Mouse (Mus musculus) heart, postnatal 25 days (tissue): ENCODE measurements around the gene Actg2. TPM values are rescaled to one million over a fixed set of nuclear protein-coding genes. Genes with fewer than 3 reads are reported as not detected.
"Not testable (repeated sequence)": the region's sequence is repeated elsewhere in the genome, so short reads cannot be mapped to it uniquely, and the experiment has no call there.

Experiments used
- DNase-seq: peaks from one replicate; pipeline ENCODE4 v3.0.0; 2022; ENCODE audit warnings: low spot score
- intact Hi-C: fragments of 180-260 bp; cut with DNase I; formaldehyde crosslinking; loops from one replicate; pipeline ENCODE4 v1.15.1; 2025
- total RNA-seq, 2 experiments: library from RNA; stranded (reverse); gene quantifications; 2 replicates each; pipeline ENCODE4 v1.2.3; 2021

Gene Actg2
- 1 to 10 TPM; 1.6 to 2.2 TPM for total RNA-seq

DNA sequence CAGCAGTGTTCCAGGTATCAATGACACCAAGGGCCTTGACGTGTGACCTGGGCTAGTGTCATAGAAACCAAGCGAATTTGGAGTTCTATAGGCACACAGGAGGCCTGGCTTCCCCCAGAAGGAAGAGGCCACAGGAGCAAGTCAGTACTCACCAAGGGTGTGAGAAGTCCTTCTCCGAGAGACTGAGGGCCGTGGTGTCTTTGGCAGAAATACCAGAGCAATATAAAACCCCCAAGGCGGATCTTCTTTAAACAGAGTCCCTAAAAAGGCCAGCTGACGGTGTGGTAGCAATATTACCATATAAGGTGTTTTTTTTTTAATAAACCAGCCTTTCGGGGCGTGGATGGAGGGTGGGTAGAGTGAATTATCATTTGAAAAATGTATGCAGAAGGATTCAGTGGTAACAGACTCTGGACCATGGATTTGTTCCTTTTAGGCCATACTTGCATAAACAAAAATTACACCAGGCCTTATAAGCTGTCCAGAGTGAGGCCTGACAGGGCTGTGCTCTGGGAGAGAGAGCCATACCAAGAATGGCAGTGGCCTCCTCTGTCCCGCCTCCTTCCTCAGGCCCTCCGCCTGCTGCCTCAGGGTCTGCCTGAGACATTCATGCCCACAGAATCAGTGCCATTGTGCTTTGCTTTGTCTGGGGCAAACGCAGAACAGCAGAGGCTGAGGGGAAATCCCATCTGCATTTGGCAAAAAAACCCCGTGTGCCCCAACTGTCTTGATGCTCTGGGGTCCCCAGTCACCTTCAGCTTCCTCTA is at the start of gene Actg2:
Gene Actg2 (minus strand): TSS at position 238 of the 767 bp plus-strand sequence.
- no peak for DNase-seq
- intact Hi-C loops: no loop called here

DNA sequence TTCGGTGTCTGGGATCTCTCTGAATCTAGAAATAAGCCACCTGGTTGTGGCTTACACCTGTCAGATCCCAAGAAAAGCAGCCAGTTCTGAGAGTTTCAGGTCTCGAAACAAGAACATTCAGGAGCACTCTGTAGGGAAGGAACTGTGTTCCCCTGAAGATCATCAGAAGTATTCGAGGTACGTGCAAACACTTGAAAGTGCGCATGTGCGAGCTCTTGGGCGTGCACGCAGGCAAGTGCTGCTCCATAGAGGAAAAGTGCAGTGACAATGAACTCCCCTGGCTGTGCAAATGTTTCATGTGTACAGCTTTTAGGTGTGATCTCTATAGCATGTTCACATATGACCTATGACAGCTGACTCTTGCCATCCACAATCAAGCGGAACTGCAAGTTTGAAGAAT is 49.3 kb upstream of the Actg2 start:
- intact Hi-C loops, DNase-seq: not testable (repeated sequence)

DNA sequence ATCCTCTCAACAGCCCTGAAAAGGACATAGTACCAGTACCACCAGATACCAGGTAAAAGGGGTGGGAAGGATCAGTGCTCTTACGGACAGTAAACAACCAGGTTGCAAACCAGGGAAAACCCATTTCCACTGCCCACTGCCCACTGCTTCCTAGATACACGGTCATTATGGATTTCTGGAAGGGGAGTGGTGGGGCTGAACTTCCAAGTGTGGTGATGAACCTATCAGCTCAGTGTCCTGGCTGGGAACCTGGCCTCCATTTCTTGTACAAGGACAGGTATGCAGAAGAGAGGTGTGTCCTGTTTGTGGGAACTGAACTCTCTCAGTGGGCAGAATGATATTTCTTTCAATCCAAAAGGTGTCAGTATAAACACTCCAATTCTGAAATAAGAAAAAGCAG is 47.5 kb upstream of the Actg2 start:
- intact Hi-C loops: loop anchor here (1.0 kb wide), 2 partner anchors 33 to 90 kb away; no protein-coding TSS in a partner anchor
- DNase-seq: no peak

DNA sequence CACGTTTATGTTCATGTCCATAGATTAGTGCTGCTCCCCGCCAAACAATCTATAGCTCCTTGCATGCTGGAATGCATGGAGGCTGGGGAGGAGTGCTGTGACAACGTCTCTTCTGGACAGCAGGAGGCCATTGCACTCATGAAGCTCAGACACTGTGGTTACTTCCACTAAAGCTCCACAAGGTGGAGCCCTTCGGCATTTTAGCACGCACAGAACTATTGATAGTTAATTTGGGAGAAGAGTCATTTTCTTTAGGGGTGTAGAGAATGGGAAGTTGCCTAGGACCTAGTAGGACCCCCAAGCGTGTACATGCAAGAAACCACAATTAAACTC is 46.8 kb upstream of the Actg2 start:
- intact Hi-C loops: loop anchor here (1.0 kb wide), 2 partner anchors 33 to 90 kb away; no protein-coding TSS in a partner anchor
- no peak for DNase-seq

DNA sequence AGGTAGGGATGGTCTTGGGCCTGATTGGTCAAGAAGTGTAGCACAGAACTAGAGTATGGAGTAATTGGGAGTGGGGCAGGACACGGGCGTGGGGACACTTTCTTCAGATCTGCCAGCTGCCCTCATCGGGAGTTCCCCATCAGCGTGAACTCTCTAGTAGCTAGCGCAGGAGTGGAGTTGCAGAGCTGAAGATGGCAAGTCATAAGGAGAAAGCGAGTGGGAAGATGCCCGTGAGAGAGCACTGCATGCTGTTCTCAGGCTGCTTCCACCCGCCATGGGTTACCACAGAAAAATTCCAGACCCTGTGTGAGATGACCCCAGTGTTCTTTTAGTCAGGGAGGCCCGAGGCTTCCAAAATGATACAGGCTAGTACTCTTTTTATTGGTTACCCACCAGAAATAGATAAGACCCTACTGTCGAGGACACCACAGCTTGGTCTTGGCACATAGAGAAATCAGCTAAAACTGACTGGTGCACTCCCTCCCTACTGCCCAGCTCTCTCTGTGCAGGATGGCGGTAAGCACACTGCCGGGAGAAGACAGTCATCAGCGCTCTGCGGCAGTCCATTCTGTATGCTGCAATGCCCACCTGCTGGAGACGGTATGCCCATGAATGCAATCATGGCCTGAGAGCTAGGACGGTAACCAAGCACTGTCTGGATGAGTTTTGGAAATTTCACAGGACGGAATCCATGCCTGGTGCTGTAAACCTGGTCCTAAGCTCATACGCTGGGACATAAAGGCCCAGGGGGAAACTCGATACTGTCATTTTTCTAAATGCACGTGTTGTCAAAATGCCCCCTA is 46.3 kb upstream of the Actg2 start:
- intact Hi-C loops: no loop called here
- no peak for DNase-seq

DNA sequence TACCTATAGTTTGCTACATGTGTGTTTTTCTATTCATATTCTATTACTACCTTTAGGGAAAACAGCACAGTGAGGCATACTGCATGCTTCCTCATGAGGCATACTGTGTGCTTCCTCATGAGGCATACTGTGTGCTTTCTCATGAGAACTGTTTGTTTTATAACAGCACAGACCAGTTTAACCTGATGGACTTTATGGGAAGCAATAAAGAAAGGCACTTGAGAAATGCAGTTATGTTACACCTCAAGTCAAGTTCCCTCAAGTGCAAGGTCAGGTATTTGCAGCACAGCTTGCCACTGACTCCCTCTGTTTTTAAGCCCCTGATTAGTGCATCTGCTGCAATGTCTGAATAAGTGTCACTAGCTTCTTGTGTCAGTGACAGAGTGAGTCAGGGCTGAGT is 41.5 kb upstream of the Actg2 start:
- intact Hi-C loops: no loop called here
- DNase-seq: no peak

DNA sequence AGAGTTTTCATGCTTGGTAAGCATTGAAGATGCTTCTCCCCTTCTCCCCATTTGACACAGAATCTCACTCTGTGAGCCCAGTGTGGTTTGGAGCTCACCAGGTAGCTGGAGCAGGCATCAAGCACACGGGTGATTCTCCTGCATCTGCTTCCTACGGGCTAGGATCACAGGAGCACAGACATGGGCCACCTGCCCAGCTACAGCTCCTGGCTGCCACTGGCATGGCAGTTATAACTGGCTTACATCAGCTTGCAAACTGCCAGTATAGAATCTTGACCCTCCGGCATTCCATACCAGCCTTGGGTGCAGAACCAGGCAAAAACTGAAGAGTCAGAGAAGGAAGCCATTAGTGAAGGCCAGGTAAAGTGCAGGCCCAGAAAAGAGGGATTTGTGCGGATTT is 39.5 kb upstream of the Actg2 start:
- DNase-seq: no peak
- intact Hi-C loops: no loop called here

DNA sequence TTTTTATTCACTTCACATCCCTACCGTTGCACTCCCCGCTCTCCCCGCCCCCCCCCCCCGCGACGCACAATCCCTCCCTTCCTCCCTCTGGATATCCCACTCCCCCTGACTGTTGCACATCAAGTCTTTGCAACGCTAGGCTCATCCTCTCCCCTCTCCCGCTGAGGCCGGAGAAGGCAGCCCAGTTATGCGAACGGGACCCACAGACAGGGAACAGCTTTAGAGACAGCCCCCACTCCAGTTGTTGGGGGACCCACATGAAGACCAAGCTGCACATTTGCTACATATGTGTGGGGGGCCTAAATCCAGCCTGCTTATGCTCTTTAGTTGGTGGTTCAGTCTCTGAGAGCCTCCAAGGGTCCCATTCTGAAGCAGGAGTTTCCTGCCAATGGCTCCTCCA is 36.6 kb upstream of the Actg2 start, which contains the start of gene Stambp:
Gene Stambp (minus strand): TSS at position 59 of the 400 bp plus-strand sequence.
- no peak for DNase-seq
- intact Hi-C loops: loop anchor here (5.0 kb wide), 1 partner anchor 220 kb away; no protein-coding TSS in a partner anchor

DNA sequence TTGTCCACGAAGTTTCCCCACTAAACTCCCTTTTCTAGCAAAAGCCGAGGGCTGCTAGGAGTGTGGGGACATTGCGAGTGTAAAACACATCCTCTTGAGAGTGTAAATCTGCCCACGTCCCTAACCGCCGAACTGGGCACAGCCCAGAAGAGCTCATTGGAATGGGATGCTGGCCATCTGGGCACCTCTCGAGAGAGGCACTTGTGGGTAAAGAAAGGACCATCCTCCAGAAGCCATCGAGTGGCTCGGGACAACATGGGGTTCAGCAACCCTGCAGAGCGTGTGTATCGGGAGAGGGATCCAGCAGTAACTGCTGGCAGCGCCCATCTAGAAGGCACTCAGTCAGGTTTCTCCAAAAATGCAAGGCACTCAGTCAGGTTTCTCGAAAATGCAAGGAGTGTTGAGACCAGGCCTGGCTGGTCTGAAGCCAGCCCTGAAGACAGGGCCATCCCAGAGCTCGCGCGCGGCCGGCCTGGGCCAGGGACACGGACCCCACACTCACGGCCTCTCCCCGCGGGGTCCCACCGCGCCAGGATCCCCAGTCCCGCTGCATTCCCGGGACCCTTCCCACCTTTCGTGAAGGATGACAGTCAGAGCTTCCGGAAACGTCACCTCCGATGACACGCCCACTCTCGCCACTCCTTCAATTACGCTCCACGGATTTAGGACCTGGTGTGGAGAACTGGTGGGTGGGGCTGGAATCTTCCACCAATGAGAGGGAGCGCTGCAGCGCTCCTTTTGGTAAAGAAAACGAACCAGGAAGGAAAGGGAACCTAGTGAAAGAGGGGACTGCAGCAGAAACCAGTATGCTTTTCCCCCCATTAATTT is 36.0 kb upstream of the Actg2 start:
- DNase-seq: peak; percentile 83
- intact Hi-C loops: loop anchor here (5.0 kb wide), 1 partner anchor 220 kb away; no protein-coding TSS in a partner anchor

DNA sequence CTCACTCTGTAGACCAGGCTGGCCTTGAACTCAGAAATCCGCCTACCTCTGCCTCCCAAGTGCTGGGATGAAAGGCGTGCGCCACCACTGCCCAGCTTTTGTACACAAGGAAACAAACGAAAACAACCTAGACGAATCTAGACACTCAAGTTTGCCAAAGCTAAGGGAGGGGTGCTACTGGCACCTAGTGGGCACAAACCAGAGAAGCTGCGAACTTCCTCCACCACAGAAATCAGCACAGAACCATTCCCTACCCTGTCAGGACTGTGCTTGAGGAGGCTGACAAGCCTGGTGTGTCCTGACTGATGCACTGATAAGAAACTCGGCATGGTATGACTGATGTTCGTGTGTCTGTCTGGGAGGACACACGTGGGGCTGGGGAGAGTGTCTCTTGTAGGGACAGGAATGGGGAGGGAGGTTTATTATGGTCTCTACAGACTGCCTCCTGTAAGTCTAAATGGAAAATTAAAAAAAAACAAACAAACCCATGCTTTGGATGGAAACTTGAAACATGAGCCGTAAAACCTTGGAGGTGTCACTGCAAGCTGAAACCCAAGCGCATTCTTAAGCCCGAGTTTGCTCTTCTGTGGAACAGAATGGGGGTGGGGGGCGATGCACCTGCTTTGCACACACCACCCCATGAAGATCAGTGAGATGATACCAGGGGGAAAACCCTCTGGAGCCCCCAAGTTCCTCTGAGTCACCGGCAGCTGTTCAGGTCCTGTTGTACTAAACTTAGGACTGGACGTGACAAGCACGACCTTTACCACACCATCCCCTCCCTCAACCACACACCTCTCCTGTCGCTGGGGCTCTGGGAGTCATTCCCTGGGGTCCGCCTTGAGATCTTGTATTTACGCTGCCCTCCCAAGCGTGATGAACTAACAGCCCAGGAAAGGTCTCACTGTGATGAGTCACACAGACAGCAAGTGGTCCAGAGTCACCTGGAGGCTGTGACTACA is 33.1 kb upstream of the Actg2 start:
- intact Hi-C loops: no loop called here
- no peak for DNase-seq

DNA sequence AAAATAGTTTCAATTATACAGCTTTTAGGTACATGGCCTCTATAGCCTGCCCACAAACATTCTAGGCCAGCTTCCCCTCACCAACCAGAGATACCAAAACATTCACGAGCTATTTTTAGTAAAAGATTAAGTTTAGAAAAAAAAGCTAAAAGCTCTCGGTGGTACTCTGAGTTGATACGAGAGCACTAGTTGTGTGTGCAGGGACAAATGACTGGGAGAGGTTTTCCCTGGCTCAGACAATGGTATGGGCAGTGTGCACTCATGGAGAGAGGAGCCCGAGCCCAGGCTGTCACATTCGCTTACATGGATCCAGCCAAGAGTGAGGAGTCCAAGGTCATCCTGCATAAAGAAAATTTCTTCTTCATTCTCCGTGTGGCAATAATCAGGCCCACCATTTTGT is 19.9 kb upstream of the Actg2 start:
- no peak for DNase-seq
- intact Hi-C loops: no loop called here

DNA sequence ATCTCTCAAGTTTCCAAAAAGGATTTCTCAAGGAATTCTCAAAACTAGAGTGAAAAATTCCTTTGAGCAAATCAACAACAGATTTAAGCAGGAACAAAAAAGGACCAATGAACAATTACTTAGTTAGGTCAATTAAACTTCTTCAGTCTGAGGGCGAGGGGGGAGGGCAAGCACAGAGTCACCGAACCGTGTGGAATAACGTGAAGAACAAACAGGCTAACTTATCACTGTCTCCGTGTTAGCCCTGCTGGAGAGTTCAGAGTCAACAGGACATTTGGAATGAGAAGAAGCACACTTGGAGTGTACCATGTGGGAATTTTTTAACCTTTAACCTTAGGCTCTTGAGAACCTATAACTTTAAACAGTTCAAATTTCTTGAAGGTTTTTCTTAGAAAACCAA is 12.3 kb upstream of the Actg2 start:
- no peak for DNase-seq
- intact Hi-C loops: no loop called here

DNA sequence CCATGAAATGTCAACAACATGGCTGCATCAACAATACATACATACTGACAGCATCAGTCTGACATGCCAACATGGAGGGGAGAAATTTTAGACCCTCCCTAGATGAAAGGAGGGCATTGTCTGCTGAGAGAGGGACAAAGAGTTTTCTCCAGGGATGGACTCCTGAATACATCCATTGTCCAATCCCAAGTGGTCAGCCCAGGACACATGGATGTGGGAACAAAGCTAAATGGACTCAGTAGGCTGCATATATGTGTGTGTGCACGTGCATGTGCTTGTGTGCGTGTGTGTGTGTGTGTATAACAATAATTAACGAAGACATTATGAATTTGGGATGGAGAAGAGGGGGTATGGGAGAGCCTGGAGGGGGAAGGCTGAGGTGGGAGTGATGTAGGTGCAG is 9.7 kb upstream of the Actg2 start:
- DNase-seq: no peak
- intact Hi-C loops: no loop called here

DNA sequence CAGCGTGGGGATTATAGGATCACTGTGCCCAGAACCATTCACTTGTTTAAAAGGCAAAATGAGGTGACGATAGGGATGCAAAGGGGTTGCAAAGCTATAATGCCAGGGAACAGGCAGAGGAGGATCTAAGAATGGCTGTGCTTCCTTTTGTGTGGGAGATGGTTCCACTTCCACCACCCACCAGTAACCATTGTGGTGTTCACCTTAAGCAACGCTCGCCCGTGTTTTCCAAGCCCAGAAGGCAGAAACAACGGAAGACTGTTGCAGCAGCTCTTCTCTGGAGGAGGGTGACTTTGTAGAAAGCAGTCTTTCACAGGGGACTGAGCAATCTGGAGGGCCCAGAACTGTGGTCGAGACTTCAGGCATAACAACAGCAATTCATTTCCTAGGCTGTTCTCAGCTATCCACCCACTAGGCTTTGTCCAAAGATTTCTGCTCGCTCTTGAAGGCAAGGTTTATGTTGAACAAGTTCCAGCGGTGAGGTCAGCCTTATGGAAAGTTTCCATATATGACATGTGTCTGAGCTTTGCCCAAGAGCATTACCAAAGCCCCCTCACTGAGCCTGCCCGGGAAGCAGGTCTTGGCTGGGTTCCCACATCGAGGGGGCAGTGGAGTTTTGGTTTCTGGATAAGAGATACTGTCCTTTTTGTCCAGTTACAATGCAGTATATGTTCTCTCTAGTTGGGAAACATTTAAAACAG is 5.8 kb upstream of the Actg2 start:
- intact Hi-C loops: no loop called here
- peak; percentile 33 for DNase-seq

DNA sequence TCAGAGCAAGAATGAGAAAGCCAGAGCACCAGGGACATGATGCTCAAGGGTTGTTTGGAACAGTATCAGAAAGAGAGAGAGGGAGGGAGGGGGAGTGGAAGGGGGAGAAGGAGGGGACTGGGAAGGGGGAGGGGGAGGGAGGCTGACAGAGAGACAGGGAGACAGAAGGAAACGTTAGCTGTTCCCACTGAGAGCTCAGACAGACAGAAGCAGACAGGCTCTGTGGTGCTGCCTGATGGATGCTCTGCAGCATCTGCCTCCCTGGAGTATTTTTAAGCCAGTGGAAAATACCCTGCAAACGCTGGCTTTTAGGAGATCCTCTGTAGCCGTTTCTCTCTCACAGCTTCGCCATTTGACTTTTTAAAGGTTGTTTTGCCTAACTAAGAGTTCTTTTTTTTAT is 4.0 kb upstream of the Actg2 start:
- no peak for DNase-seq
- intact Hi-C loops: no loop called here

DNA sequence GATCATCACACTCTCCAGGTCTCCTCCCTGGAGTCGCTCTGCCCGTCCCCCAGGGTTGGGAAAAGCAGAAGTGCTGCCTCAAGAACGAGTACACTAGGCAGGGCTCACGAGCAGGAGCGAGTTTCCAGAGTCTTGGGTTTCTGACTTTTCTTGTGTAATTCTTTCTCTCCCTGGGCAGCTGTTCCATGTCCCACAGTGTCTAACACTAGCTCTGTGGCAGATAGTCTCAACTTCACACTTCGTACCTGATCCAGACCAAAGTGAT is 662 bp upstream of the Actg2 start:
- no peak for DNase-seq
- intact Hi-C loops: no loop called here

DNA sequence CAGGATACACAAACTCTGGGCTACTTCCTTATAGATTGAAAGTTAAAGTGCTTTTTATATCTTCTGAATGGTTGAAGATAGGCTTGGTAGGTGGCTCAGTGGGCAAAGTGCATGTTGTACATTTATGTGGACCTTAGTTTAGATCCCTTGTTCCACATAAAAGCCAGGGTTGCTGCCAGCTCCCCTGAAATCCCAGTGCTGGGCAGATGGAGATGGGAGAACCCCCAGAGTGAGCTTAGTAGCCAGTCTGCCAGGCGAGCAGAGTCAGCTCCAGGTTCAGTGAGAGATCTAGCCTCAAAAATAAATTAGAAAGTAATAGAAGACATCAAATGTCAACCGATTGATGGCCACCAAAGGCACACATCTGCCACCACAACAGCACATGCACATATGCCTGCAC is 3.5 kb downstream of the Actg2 start:
- intact Hi-C loops: no loop called here
- DNase-seq: no peak

DNA sequence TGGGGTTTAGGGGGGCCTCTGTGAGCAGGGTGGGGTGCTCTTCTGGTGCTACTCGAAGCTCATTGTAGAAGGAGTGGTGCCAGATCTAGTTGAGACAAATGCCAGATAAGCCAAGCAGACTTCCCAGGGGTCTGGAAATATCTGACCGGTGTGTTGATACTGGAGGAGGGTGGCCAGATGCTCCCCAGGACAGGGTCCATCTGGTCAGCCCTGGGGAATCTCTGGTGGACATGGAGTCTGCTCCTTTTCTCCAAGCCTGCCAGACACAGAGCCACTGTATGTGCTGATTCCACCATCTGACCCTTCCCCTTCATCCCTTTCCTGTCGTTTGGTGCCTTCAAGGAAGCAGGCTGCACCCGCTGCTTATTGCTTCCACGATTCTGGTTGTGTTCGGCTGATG is 12.9 kb downstream of the Actg2 start:
- DNase-seq: no peak
- intact Hi-C loops: no loop called here

DNA sequence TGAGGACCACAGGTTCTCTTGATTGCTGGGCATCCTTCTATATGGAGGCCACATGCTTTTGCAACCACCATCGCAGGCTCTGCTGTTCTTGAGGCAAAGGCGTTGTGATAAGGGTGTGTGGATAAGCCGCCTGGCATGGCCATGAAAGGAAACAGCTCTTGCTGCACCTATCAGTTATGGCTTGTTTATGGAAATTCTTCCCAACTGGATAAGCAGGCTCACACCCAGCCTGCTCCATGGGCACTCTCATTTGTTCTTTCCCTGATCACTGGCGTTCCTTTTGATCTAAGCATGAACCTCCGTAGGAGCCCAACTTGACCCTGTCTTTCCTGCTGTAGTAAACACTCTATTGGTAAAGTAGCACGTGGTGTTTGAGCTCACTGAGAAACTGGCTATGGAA is 14.3 kb downstream of the Actg2 start:
- intact Hi-C loops: no loop called here
- DNase-seq: no peak
